Mouse (Mus musculus): ENCODE measurements around the gene Ccr7.
A peak's percentile ranks its signal among the peaks of the same experiment; 100 is the strongest.

Ccr7 gene

GRCm38 (mm10) chr11:99136961-99137360, 17.9 kb downstream of the Ccr7 start:
- no peak for DNase-seq

- peak; percentile 70 to 72 for DNase-seq
These were observed 18.5 kb downstream of the Ccr7 start for GRCm38 (mm10) chr11:99136361-99136760.

GRCm38 (mm10) chr11:99135047-99135440, 19.8 kb downstream of the Ccr7 start:
- no peak for DNase-seq

- no peak for DNase-seq
These were observed 20.4 kb downstream of the Ccr7 start for GRCm38 (mm10) chr11:99134266-99135046.

- no peak for DNase-seq
These were observed 21.5 kb downstream of the Ccr7 start for GRCm38 (mm10) chr11:99133285-99133897.

GRCm38 (mm10) chr11:99132091-99132730, 22.7 kb downstream of the Ccr7 start:
- DNase-seq, result peak; percentile 83 to 87

GRCm38 (mm10) chr11:99131463-99131840, 23.4 kb downstream of the Ccr7 start:
- no peak for DNase-seq

- DNase-seq, result no peak
These were observed 24.0 kb downstream of the Ccr7 start for GRCm38 (mm10) chr11:99130736-99131462.

- DNase-seq, result no peak
These were observed 25.6 kb downstream of the Ccr7 start for GRCm38 (mm10) chr11:99129287-99129686.

GRCm38 (mm10) chr11:99127785-99128682, 26.8 kb downstream of the Ccr7 start:
- no peak for DNase-seq

- DNase-seq, result no peak
These were observed 28.2 kb downstream of the Ccr7 start for GRCm38 (mm10) chr11:99126482-99127253.

- DNase-seq, result no peak
These were observed 30.2 kb downstream of the Ccr7 start for GRCm38 (mm10) chr11:99124635-99125029.

- peak; percentile 76 to 81 for DNase-seq
These were observed 30.8 kb downstream of the Ccr7 start for GRCm38 (mm10) chr11:99123977-99124634.

GRCm38 (mm10) chr11:99122703-99123102, 32.2 kb downstream of the Ccr7 start:
- no peak for DNase-seq

- DNase-seq, result no peak
These were observed 33.7 kb downstream of the Ccr7 start for GRCm38 (mm10) chr11:99121218-99121631.

GRCm38 (mm10) chr11:99120524-99121217, 34.2 kb downstream of the Ccr7 start:
- DNase-seq, result no peak

- DNase-seq, result no peak
These were observed 35.9 kb downstream of the Ccr7 start for GRCm38 (mm10) chr11:99118963-99119362.

- DNase-seq, result peak in 1 of 2 experiments; percentile 32
These were observed 36.5 kb downstream of the Ccr7 start for GRCm38 (mm10) chr11:99118420-99118819.

GRCm38 (mm10) chr11:99117907-99118306, 37.0 kb downstream of the Ccr7 start:
- no peak for DNase-seq

GRCm38 (mm10) chr11:99115940-99116339, 38.9 kb downstream of the Ccr7 start:
- DNase-seq, result no peak
